Mouse (Mus musculus): Measurements from ENCODE around the gene Yju2.

GRCm38 (mm10) chr17:56007444-56008355, 48.8 kb downstream of the Yju2 start:
- TF ChIP-seq CTCF (IDR thresholded peaks at IDR 0.05; ENCODE audit: low read depth, low read length): no peak
- TF ChIP-seq POLR2A (IDR thresholded peaks at IDR 0.05; ENCODE audit: borderline replicate concordance, low read depth, low read length): no peak

Measured in bone marrow macrophage, adult 2 months (primary cell).